Mouse (Mus musculus) c-Kit-negative CD71-positive TER-119-positive erythroid progenitor cells, embryonic 14.5 days (primary cell): ENCODE measurements around the gene Rhbdf2.
"Not testable (repeated sequence)": the region's sequence is repeated elsewhere in the genome, so short reads cannot be mapped to it uniquely, and the experiment has no call there.

ENCODE experiments used
- DNase-seq: peaks from one replicate; pipeline ENCODE4 v3.0.0-alpha.2; 2013; ENCODE audit warnings: low read depth, low spot score

Gene Rhbdf2

DNA sequence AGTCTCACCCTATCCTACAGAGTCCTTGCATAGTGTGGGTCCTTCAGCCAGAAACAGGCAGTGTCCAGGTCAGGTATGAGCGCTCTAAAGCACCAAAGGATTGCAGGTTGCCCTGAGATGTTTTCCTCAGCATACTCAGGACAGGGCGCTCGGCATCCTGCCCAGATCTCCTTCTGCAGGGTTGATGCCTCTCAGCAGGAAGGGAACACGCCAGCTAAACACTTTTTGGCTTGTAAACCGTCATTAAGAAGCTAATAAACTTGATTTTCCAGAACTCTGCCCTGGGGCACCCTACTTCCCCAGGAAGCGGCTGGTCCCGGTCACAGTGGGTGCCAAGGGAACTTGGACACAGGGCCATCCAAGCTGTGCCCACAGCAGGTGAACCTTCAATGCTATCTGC lies 7.7 kb downstream of the Rhbdf2 start:
- DNase-seq: no peak

DNA sequence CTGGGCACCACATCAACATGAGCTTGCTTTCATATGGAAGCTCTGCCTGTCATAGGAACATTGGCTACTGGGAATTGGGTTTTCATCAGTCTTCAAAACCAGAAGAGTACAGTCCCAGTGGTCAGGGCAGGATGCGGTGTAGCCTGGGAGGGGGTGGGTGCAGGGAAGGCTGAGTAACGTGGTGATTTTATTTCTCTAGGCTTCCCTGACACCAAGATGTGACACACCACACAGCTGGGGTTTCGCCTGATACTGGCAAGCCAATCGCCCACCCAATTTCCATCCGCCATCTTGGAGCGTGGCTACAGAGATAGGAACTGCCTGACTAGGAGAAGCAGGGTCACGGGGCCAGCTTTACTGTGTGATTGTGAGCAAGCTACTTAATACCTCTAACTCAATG lies 8.2 kb downstream of the Rhbdf2 start:
- DNase-seq: no peak

GRCm38 (mm10) chr11:116617641-116618040 lies 9.2 kb downstream of the Rhbdf2 start:
- no peak for DNase-seq

- no peak for DNase-seq
Observed at GRCm38 (mm10) chr11:116616438-116617118, 10.2 kb downstream of the Rhbdf2 start.

- peak; percentile 74 for DNase-seq
Observed at GRCm38 (mm10) chr11:116615735-116616437, 10.9 kb downstream of the Rhbdf2 start.

GRCm38 (mm10) chr11:116613234-116613633 lies 13.6 kb downstream of the Rhbdf2 start:
- no peak for DNase-seq

DNA sequence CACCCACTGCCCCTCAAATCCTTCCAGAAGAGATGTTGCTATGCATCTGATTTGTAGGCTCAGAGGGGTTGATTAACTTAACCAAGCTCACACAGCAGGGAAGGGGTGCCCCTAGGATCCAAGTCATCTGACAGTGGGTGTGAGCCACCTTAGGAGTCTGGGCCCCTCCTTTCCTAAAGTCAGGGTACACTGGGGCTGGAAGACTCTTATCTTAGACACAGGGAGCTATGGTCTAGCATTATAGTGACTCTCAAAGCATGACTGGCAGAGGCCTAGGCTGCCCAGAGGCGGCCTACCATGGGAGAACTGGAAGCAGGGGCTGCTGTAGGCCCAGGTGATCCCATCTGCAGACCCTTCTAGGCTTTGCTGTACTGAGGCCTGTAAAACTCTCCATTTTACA lies 14.3 kb downstream of the Rhbdf2 start:
- DNase-seq: no peak

DNA sequence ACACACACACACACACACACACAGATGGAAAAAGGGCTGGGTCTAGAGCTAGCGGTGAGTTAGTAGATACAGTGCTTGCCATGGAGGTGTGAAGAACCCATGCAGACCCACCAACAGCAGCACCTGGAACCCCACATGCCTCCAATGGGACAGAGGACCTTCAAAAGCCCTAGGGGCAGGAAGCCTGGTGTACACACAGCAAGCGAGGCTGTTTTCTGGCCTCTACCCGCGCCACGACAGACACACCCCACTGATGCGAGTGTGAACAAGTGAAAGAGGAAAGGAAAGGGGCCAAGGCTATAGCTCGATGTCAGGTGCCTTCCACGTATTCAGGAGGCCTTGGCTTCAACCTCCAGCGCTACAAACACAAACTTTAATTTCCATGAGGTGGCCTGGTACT lies 14.9 kb downstream of the Rhbdf2 start:
- no peak for DNase-seq

- DNase-seq: not testable (repeated sequence)
Observed at GRCm38 (mm10) chr11:116611168-116611567, 15.7 kb downstream of the Rhbdf2 start.

DNA sequence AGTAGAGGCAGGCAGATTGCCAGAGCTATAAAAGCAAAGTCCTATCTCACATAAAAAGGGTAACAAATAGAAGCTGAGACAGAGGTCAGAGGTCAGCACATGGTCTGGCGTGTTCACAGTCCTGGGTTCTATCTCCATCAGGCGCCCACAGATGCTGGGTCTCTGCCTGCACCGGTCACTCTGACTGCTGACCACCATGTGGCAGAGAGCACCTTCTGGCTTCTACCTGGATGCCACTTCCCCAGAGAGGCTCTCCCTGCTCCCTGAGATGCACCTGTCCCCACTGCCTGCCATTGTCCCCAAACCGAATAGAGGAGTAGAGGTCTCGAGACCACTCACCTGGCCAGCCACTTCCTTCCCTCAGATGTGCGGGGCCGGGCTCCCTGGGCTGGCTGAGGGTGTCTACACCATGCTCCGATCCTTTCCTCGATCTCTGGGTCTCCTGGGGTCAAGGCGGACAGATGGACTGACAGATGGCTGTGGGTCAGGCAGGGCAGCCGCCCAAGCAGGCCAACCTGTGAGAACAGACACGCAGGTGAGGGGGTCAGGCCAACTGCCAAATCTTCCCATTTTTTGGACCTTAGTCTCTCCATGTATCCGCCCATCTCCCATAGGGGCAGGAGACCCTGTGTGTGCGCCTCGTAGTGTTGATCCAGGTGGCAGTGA lies 16.7 kb downstream of the Rhbdf2 start:
- DNase-seq: no peak

- DNase-seq: no peak
Observed at GRCm38 (mm10) chr11:116607717-116608116, 19.1 kb downstream of the Rhbdf2 start.

DNA sequence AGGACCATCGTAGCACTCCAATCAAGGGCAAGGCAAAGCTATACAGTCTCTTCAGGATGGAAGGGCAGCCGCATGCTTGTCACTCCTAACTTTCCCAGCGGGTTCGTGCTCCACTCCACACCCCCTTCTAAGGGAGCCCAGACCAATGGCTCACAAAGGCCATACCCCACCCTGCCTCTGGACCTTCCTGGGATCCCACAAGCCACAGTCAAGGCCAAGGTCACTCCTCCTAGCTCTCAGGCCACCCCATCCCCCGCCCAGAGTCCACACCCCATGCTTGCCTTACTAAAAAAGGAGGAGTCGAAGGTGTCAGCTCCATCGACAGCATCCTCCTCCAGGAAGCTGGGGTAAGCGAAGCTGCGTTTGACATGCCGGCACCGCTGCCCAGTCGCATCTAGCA lies 22.7 kb downstream of the Rhbdf2 start:
- no peak for DNase-seq

GRCm38 (mm10) chr11:116603339-116603738 lies 23.5 kb downstream of the Rhbdf2 start:
- DNase-seq: no peak

DNA sequence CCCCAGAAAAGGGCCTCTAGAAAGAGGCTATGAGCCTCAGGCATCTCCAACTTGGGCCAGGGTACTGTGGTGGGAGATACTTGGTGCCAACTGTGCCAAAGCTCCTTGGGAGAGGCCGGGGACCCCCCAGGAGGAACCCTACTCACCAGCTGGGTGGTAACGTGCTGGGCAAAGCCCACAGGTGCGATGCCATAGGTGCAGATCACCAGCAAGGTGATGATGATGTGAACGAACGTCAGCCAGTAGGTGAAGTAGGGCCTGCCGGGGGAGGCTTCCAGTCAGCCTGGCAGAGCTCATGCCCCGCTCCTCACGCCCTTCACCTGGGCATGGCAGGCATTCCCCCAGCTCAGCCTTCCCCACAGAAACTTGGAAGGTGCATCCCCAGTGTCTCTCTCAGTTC lies 24.8 kb downstream of the Rhbdf2 start:
- no peak for DNase-seq

GRCm38 (mm10) chr11:116601166-116601565 lies 25.7 kb downstream of the Rhbdf2 start:
- no peak for DNase-seq

DNA sequence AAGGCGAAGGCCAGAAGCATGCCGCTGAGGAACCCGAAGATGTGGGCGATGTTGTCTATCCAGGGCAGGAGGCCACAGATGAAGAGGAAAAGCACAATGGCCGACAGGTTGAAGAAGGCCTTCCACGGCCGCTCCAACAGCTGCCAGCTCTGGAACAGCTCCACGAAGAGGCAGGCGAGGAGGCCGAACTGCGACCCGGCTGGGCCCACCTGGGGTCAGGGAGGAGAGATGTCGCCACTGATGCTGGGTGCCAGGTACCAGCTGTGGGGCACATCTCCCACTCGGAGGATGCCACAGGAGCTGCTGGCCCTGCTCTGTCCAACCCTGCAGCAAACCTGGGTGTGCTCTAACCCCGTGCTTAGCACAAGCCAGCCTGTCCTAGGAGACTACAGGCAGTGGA lies 27.6 kb downstream of the Rhbdf2 start:
- no peak for DNase-seq

DNA sequence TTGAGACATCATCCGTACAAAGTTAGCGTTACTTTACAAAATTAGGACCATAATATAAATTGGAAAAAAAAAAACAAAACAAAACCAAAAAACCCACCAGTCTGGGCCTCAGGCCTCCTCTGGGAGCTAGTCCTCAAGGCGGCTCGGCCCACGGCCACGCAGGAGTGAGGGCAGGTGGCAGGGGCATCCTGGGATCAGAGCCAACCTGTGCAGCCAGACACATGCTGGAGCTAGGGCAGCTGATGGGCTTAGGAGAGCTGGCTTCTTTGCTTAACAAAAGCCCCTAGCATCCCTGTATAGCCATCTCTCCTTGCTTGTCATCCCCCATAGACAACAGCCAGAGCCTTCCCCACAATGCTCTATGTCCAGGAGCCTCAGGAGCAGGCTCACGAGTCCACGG lies 28.6 kb downstream of the Rhbdf2 start:
- DNase-seq: no peak

- no peak for DNase-seq
Observed at GRCm38 (mm10) chr11:116596766-116597165, 30.1 kb downstream of the Rhbdf2 start.

- DNase-seq: no peak
Observed at GRCm38 (mm10) chr11:116593345-116593744, 33.5 kb downstream of the Rhbdf2 start.

DNA sequence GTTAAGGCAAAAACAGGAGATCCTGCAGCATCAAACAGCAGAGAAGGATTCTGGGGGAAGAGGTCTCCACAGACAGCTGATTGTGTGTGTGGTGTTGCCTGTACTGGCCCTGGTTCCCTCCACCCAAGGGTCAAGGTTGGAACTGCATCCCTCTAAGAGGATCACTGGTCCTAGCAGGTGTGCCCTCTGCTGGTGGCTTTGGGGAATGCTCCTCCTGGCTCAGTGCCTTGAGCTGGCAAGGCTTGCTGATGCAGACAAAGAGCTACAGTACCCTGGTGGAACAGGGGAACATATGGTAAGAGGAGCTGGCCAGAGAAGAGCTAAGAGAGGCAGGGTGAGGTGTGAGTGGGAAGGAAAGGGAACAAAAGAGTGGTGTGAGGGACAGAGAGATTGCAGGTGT lies 34.4 kb downstream of the Rhbdf2 start:
- DNase-seq: peak; percentile 81

- no peak for DNase-seq
Observed at GRCm38 (mm10) chr11:116591621-116592020, 35.2 kb downstream of the Rhbdf2 start.

DNA sequence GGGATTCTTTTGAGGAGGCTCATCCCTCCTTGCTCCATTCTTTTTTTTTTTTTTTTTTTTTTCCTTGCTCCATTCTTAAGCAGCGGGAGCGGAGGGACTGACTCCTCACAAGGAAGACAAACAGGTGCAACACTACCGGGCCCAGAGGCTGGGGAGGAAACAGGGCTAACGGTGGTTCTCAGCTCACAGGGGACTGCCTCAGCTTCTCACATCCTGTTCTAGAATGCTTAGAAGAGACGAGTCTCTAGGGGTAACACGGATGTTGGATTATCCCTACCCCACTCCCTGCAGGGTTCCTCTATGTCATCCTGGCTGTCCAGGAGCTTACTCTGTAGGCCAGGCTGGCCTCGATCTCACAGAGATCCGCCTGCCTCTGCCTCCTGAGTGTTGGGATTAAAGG lies 37.2 kb downstream of the Rhbdf2 start:
- DNase-seq: no peak

DNA sequence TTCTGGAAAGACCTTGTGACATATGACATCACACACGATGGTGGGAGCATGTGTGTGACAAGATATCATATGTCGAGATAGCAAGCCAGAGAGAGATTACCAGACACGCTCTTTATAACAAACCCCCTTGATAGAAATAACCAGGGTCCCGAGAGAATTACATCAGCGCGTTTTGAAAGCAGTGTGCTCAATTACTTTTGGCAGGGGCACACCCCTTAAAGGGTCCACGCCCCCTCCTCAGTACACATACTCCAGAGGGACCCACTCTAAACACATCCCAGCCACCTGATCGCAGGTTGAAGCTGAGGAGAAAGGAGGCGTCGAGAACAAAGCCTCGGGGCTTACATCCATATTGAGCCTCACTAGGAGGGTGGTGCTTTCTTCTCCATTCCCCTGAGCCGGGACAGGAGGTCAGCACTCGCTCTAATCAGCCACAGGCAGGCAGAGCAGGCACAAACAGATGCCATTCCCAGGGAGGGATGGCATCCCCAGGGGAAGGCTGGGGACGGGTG lies 37.7 kb downstream of the Rhbdf2 start:
- DNase-seq: no peak
